Mouse (Mus musculus): Measurements from ENCODE around the gene Cped1. TPM values are rescaled to one million over a fixed set of nuclear protein-coding genes. Genes with fewer than 3 reads are reported as not detected.

The Cped1 gene
- total and polyA plus RNA-seq, 2 experiments from 2014 or later: 2.5 to 4.4 TPM

- no peak for ATAC-seq (ENCODE audit: low FRiP score)
- no peak overlapping the region for H3K4me2 ChIP-seq (ENCODE audit: low read depth, low read length, poor library complexity, severe bottlenecking)
Measured at GRCm38 (mm10) chr6:22140786-22141185, 155.1 kb downstream of the Cped1 start.

GRCm38 (mm10) chr6:22147236-22147635 is 161.5 kb downstream of the Cped1 start:
- Histone ChIP-seq H3K36me3 (ENCODE audit: insufficient read depth, low read length) (no peaks in the 10 kb centered on the region), H3K4me2 (ENCODE audit: low read depth, low read length, poor library complexity, severe bottlenecking) (no peak overlapping the region), H3K4me1 (ENCODE audit: insufficient read depth, low read length) (no peaks in the 10 kb centered on the region), H3K9me3 (ENCODE audit: low read length) (no peaks in the 10 kb centered on the region), H3K27ac (ENCODE audit: low read depth, low read length) (no peak overlapping the region), H3K9ac (replicated peaks; ENCODE audit: low read length, poor library complexity, severe bottlenecking) (no peak overlapping the region), H3K4me3 (ENCODE audit: low read depth, low read length) (no peak overlapping the region), H3K27me3 (ENCODE audit: insufficient read depth, low read length) (no peaks in the 10 kb centered on the region)
- no peak for DNase-seq (ENCODE audit: low spot score)
- no peak for TF ChIP-seq CTCF (IDR thresholded peaks at IDR 0.05)
- ATAC-seq (ENCODE audit: low FRiP score): no peak
- WGBS: 92% methylated on average over 4 of the region's 4 CpGs

More at GRCm38 (mm10) chr6:22140786-22141185, 155.1 kb downstream of the Cped1 start:
- no peaks in the 10 kb centered on the region for H3K4me1 ChIP-seq (ENCODE audit: insufficient read depth, low read length)
- no peaks in the 10 kb centered on the region for H3K27me3 ChIP-seq (ENCODE audit: insufficient read depth, low read length)
- H3K4me3 ChIP-seq (ENCODE audit: low read depth, low read length): no peak overlapping the region
- no peak for DNase-seq (ENCODE audit: low spot score)
- TF ChIP-seq CTCF (IDR thresholded peaks at IDR 0.05): no peak
- H3K36me3 ChIP-seq (ENCODE audit: insufficient read depth, low read length): no peaks in the 10 kb centered on the region
- H3K9ac ChIP-seq (replicated peaks; ENCODE audit: low read length, poor library complexity, severe bottlenecking): no peak overlapping the region
- H3K27ac ChIP-seq (ENCODE audit: low read depth, low read length): no peak overlapping the region
- H3K9me3 ChIP-seq (ENCODE audit: low read length): no peaks in the 10 kb centered on the region
- WGBS: 70% methylated on average over 8 of the region's 8 CpGs

- ATAC-seq (ENCODE audit: low FRiP score): no peak
- no peak for DNase-seq (ENCODE audit: low spot score)
- no peak overlapping the region for H3K9ac ChIP-seq (replicated peaks; ENCODE audit: low read length, poor library complexity, severe bottlenecking)
- no peak overlapping the region for H3K4me2 ChIP-seq (ENCODE audit: low read depth, low read length, poor library complexity, severe bottlenecking)
- no peaks in the 10 kb centered on the region for H3K9me3 ChIP-seq (ENCODE audit: low read length)
- no peaks in the 10 kb centered on the region for H3K27me3 ChIP-seq (ENCODE audit: insufficient read depth, low read length)
- no peak overlapping the region for H3K4me3 ChIP-seq (ENCODE audit: low read depth, low read length)
- WGBS: 73% methylated on average over 2 of the region's 2 CpGs
- no peaks in the 10 kb centered on the region for H3K36me3 ChIP-seq (ENCODE audit: insufficient read depth, low read length)
- H3K4me1 ChIP-seq (ENCODE audit: insufficient read depth, low read length): no peaks in the 10 kb centered on the region
- no peak overlapping the region for H3K27ac ChIP-seq (ENCODE audit: low read depth, low read length)
- TF ChIP-seq CTCF (IDR thresholded peaks at IDR 0.05): no peak
Measured at GRCm38 (mm10) chr6:22148511-22148910, 162.8 kb downstream of the Cped1 start.

GRCm38 (mm10) chr6:22157461-22157860 is 171.7 kb downstream of the Cped1 start:
- ATAC-seq (ENCODE audit: low FRiP score) (no peak), DNase-seq (ENCODE audit: low spot score) (peak; percentile 59)
- H3K9ac ChIP-seq (replicated peaks; ENCODE audit: low read length, poor library complexity, severe bottlenecking): no peak overlapping the region
- no peak for TF ChIP-seq CTCF (IDR thresholded peaks at IDR 0.05)
- H3K9me3 ChIP-seq (ENCODE audit: low read length): no peaks in the 10 kb centered on the region
- H3K36me3 ChIP-seq (ENCODE audit: insufficient read depth, low read length): no peaks in the 10 kb centered on the region
- no peak overlapping the region for H3K4me3 ChIP-seq (ENCODE audit: low read depth, low read length)
- no peak overlapping the region for H3K4me2 ChIP-seq (ENCODE audit: low read depth, low read length, poor library complexity, severe bottlenecking)
- H3K4me1 ChIP-seq (ENCODE audit: insufficient read depth, low read length): no peaks in the 10 kb centered on the region
- no peaks in the 10 kb centered on the region for H3K27me3 ChIP-seq (ENCODE audit: insufficient read depth, low read length)
- H3K27ac ChIP-seq (ENCODE audit: low read depth, low read length): no peak overlapping the region
- WGBS: 71% methylated on average over 5 of the region's 5 CpGs

GRCm38 (mm10) chr6:22161944-22162343 is 176.2 kb downstream of the Cped1 start:
- 11% methylated on average over 1 of the region's 1 CpGs for WGBS
- H3K27ac ChIP-seq (ENCODE audit: low read depth, low read length): no peak overlapping the region
- no peaks in the 10 kb centered on the region for H3K27me3 ChIP-seq (ENCODE audit: insufficient read depth, low read length)
- H3K4me3 ChIP-seq (ENCODE audit: low read depth, low read length): no peak overlapping the region
- no peak for ATAC-seq (ENCODE audit: low FRiP score)
- no peak for TF ChIP-seq CTCF (IDR thresholded peaks at IDR 0.05)
- no peak overlapping the region for H3K9ac ChIP-seq (replicated peaks; ENCODE audit: low read length, poor library complexity, severe bottlenecking)
- no peaks in the 10 kb centered on the region for H3K36me3 ChIP-seq (ENCODE audit: insufficient read depth, low read length)
- no peaks in the 10 kb centered on the region for H3K9me3 ChIP-seq (ENCODE audit: low read length)
- no peak for DNase-seq (ENCODE audit: low spot score)
- H3K4me1 ChIP-seq (ENCODE audit: insufficient read depth, low read length): no peaks in the 10 kb centered on the region
- H3K4me2 ChIP-seq (ENCODE audit: low read depth, low read length, poor library complexity, severe bottlenecking): no peak overlapping the region

- no peaks in the 10 kb centered on the region for H3K27me3 ChIP-seq (ENCODE audit: insufficient read depth, low read length)
- DNase-seq (ENCODE audit: low spot score) (no peak), ATAC-seq (ENCODE audit: low FRiP score) (no peak)
- WGBS: 35% methylated on average over 2 of the region's 2 CpGs
- TF ChIP-seq CTCF (IDR thresholded peaks at IDR 0.05): no peak
- H3K36me3 ChIP-seq (ENCODE audit: insufficient read depth, low read length): no peaks in the 10 kb centered on the region
- H3K27ac ChIP-seq (ENCODE audit: low read depth, low read length): no peak overlapping the region
- no peaks in the 10 kb centered on the region for H3K4me1 ChIP-seq (ENCODE audit: insufficient read depth, low read length)
- H3K9ac ChIP-seq (replicated peaks; ENCODE audit: low read length, poor library complexity, severe bottlenecking): no peak overlapping the region
- no peak overlapping the region for H3K4me2 ChIP-seq (ENCODE audit: low read depth, low read length, poor library complexity, severe bottlenecking)
- H3K9me3 ChIP-seq (ENCODE audit: low read length): no peaks in the 10 kb centered on the region
- H3K4me3 ChIP-seq (ENCODE audit: low read depth, low read length): no peak overlapping the region
Measured at GRCm38 (mm10) chr6:22168388-22168787, 182.7 kb downstream of the Cped1 start.
